Mouse (Mus musculus) CH12.LX (cell line): ENCODE data around the gene 4930415O20Rik.

Experiments
- CTCF ChIP-seq, 2 experiments: IDR thresholded peaks in 1 of 2; conservative IDR thresholded peaks in 1 of 2; 2 replicates each; pipeline ENCODE4 v1.5.1; 2011 to 2012; ENCODE audit warnings: low read depth in 2 of 2, low read length in 2 of 2, improper control_type of control experiment in 1 of 2, inconsistent platforms in 1 of 2, mild to moderate bottlenecking in 1 of 2, moderate library complexity in 1 of 2
- EP300 ChIP-seq: IDR thresholded peaks from 2 replicates; pipeline ENCODE4 v1.6.1; 2011; ENCODE audit warnings: low read length, improper control_type of control experiment
- IRF4 ChIP-seq: IDR thresholded peaks from 2 replicates; pipeline ENCODE4 v1.6.1; 2014; ENCODE audit warnings: low read depth, mild to moderate bottlenecking, inconsistent platforms, low read length, improper control_type of control experiment
- SMC3 ChIP-seq: IDR thresholded peaks from 2 replicates; pipeline ENCODE4 v1.6.1; 2011; ENCODE audit warnings: low read depth, low read length, improper control_type of control experiment

GRCm38 (mm10) chr15:98579310-98579709 is 8.5 kb downstream of the 4930415O20Rik start:
- no peak for TF ChIP-seq SMC3
- no peak for TF ChIP-seq CTCF (conservative IDR thresholded peaks at IDR 0.05 in 1 of 2, IDR thresholded peaks at IDR 0.05 in 1 of 2; ENCODE audit: low read depth in 2 of 2, low read length in 2 of 2)
- TF ChIP-seq IRF4, result no peak
- no peak for TF ChIP-seq EP300
